Mouse (Mus musculus): ENCODE results near the gene Lmnb2. TPM values are rescaled to one million over a fixed set of nuclear protein-coding genes. Genes with fewer than 3 reads are reported as not detected.

Lmnb2 gene
- polyA plus RNA-seq, 1 experiment from 2014 or later: 11.0 TPM

DNA sequence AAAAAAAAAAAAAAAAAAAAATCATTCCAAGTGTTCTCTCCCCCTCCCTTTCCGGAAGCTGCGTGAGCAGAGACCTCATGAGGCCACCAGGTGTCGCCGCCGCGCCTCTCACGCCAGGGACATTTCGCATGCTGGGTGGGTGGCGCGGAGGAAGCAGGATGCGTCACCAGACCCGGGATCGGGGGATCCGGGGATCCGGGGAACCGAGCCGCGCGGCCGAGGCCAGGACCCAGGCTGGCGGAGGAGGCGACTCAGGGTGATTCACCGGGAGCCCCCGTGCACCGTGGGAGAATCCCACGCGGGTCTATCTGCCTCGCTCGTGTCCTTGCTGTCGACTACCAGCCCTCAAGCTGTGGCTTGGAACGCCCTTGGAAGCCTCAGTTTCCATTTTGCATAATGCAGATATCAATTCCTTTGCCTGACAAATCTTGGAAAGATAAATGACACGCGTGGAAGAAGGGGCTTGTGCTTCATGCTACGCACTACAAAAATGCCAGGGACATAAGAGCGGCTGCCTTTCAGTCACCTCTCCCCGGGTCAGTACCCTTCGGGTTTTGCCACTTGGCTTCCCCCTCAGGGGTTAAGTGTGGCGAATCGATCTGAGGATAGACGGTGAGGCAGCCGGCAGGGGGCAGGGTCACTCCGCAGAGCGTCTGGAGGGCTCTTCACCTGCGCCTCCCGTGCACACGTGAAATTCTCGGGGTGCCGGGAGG, 10.7 kb upstream of the Lmnb2 start:
- Histone ChIP-seq H3K36me3 (replicated peaks) (no peaks in the 10 kb centered on the region), H3K4me3 (replicated peaks) (peak overlapping the region; percentile 60), H3K9ac (peak overlapping the region; percentile 54), H3K27me3 (peaks cover 55% of the 10 kb centered on the region), H3K4me2 (peak overlapping the region; percentile 93), H3K4me1 (replicated peaks) (peaks cover 51% of the 10 kb centered on the region), H3K9me3 (replicated peaks) (no peaks in the 10 kb centered on the region), H3K27ac (replicated peaks) (peak overlapping the region; percentile 53; the same call in 1 of the 2 replicates)
- peak; percentile 23; the same call in 1 of the 2 replicates for ATAC-seq (ENCODE audit: insufficient read depth)
- under 1% methylated on average over 48 of the region's 48 CpGs for WGBS (ENCODE audit: insufficient replicate concordance)

GRCm38 (mm10) chr10:80925472-80925871, 7.4 kb upstream of the Lmnb2 start:
- WGBS (ENCODE audit: insufficient replicate concordance): 38% methylated on average over 3 of the region's 3 CpGs
- H3K27me3 ChIP-seq: peaks cover 43% of the 10 kb centered on the region
- H3K36me3 ChIP-seq (replicated peaks): no peaks in the 10 kb centered on the region
- no peaks in the 10 kb centered on the region for H3K9me3 ChIP-seq (replicated peaks)
- H3K27ac ChIP-seq (replicated peaks): no peak overlapping the region
- peaks cover 30% of the 10 kb centered on the region for H3K4me1 ChIP-seq (replicated peaks)
- no peak overlapping the region for H3K9ac ChIP-seq
- H3K4me2 ChIP-seq: no peak overlapping the region
- ATAC-seq (ENCODE audit: insufficient read depth): no peak
- no peak overlapping the region for H3K4me3 ChIP-seq (replicated peaks)

- 5% methylated on average over 16 of the region's 16 CpGs for WGBS (ENCODE audit: insufficient replicate concordance)
- Histone ChIP-seq H3K4me2 (peak overlapping the region; percentile 57), H3K36me3 (replicated peaks) (no peaks in the 10 kb centered on the region), H3K27ac (replicated peaks) (0 out of 2 replicates have a peak overlapping the region, but pooled peaks have one; percentile 14), H3K27me3 (peaks cover 54% of the 10 kb centered on the region), H3K9me3 (replicated peaks) (no peaks in the 10 kb centered on the region), H3K4me1 (replicated peaks) (peaks cover 28% of the 10 kb centered on the region), H3K9ac (no peak overlapping the region), H3K4me3 (replicated peaks) (peak overlapping the region; percentile 22; the same call in 1 of the 2 replicates)
- ATAC-seq (ENCODE audit: insufficient read depth): peak; percentile 11; the same call in 1 of the 2 replicates
Observed at GRCm38 (mm10) chr10:80921923-80922322, 3.9 kb upstream of the Lmnb2 start.

DNA sequence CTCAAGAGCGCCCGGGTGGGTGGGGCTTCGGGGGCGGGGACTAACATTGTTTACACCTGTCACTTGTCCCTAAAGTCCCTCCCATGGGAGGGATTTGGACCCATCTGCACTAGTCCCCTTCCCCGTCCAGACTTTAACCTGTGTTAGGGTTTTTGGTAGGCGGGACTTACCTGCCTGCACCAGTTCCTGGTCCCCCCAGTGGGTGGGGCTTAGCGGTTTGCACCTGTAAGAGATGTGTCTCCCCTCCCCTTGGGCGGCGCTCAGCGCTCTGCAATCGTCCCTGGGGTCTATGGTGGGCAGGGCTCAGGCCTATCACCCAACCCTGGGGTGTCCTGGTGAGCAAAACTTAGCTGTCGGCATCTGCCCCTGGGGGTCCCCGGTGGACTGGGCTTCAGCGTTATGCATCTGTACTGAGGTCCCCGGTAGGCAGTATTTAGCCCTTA, 688 bp downstream of the Lmnb2 start:
- Histone ChIP-seq H3K27ac (replicated peaks) (no peak overlapping the region), H3K36me3 (replicated peaks) (0 out of 2 replicates have a peak, but pooled peaks cover 7% of the 10 kb centered on the region), H3K27me3 (peaks cover 49% of the 10 kb centered on the region), H3K4me2 (peak overlapping the region; percentile 86), H3K9ac (peak overlapping the region; percentile 65), H3K9me3 (replicated peaks) (no peaks in the 10 kb centered on the region), H3K4me3 (replicated peaks) (peak overlapping the region; percentile 73), H3K4me1 (replicated peaks) (peaks cover 63% of the 10 kb centered on the region)
- ATAC-seq (ENCODE audit: insufficient read depth): peak; percentile 10; the same call in 1 of the 2 replicates
- WGBS (ENCODE audit: insufficient replicate concordance): under 1% methylated on average over 15 of the region's 15 CpGs

DNA sequence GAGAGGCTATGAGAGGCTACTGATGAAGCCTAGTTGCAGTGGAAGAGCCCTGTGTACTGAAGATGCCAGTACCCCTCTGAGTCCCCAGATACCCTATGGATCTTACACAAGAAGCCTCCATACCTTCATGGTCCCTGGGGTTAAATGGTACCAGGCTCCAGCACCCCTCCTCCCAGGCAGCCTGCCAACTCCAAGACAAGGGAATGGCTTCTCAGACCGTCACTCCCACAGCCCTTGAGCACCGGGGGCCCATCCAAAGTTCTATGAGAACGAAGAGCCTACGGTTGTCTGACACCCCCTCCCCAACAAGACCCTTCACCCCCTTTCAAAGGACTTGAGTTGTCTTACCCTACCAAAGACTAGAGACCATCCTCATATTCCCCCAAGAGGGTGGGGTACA, 2.3 kb downstream of the Lmnb2 start:
- 80% methylated on average over 4 of the region's 4 CpGs for WGBS (ENCODE audit: insufficient replicate concordance)
- no peak overlapping the region for H3K4me2 ChIP-seq
- H3K4me3 ChIP-seq (replicated peaks): no peak overlapping the region
- no peak for ATAC-seq (ENCODE audit: insufficient read depth)
- H3K9ac ChIP-seq: no peak overlapping the region
- peaks cover 34% of the 10 kb centered on the region for H3K27me3 ChIP-seq
- peaks cover 8% of the 10 kb centered on the region; the same call in 1 of the 2 replicates for H3K36me3 ChIP-seq (replicated peaks)
- H3K9me3 ChIP-seq (replicated peaks): no peaks in the 10 kb centered on the region
- peaks cover 57% of the 10 kb centered on the region for H3K4me1 ChIP-seq (replicated peaks)
- H3K27ac ChIP-seq (replicated peaks): no peak overlapping the region

GRCm38 (mm10) chr10:80915260-80915659, 2.8 kb downstream of the Lmnb2 start:
- peaks cover 13% of the 10 kb centered on the region; the same call in 1 of the 2 replicates for H3K36me3 ChIP-seq (replicated peaks)
- H3K4me3 ChIP-seq (replicated peaks): no peak overlapping the region
- H3K27ac ChIP-seq (replicated peaks): no peak overlapping the region; the same call in 1 of the 2 replicates
- whole genome bisulfite sequencing (ENCODE audit: insufficient replicate concordance): 25% methylated on average over 2 of the region's 2 CpGs
- peaks cover 57% of the 10 kb centered on the region for H3K4me1 ChIP-seq (replicated peaks)
- ATAC-seq (ENCODE audit: insufficient read depth): peak; percentile 20; the same call in 1 of the 2 replicates
- no peak overlapping the region for H3K9ac ChIP-seq
- no peak overlapping the region for H3K4me2 ChIP-seq
- peaks cover 31% of the 10 kb centered on the region for H3K27me3 ChIP-seq
- H3K9me3 ChIP-seq (replicated peaks): no peaks in the 10 kb centered on the region

DNA sequence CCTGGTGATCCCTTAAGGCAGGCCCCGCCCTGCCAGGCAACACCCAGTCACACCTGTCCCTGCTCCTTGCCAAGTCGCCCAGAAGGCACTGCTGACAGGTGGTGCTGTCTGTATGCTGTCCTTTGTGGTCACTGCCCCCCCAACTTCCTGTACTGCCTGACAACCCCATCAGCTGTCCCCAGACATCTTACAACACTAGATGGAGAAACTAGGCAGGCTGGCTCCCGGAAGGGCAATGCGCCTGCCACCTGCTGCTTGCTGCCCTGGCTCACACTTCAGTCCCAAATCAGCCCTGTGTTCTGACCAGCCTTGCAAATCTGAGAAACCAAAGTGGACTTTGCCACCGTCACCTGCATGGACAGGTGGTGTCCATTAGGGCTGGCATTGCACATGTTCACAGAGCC, 3.8 kb downstream of the Lmnb2 start:
- no peak overlapping the region for H3K9ac ChIP-seq
- H3K4me3 ChIP-seq (replicated peaks): no peak overlapping the region
- 72% methylated on average over 5 of the region's 5 CpGs for WGBS (ENCODE audit: insufficient replicate concordance)
- peaks cover 21% of the 10 kb centered on the region for H3K27me3 ChIP-seq
- H3K36me3 ChIP-seq (replicated peaks): peaks cover 23% of the 10 kb centered on the region
- H3K9me3 ChIP-seq (replicated peaks): no peaks in the 10 kb centered on the region
- peaks cover 57% of the 10 kb centered on the region for H3K4me1 ChIP-seq (replicated peaks)
- H3K27ac ChIP-seq (replicated peaks): no peak overlapping the region
- no peak for ATAC-seq (ENCODE audit: insufficient read depth)
- no peak overlapping the region for H3K4me2 ChIP-seq

DNA sequence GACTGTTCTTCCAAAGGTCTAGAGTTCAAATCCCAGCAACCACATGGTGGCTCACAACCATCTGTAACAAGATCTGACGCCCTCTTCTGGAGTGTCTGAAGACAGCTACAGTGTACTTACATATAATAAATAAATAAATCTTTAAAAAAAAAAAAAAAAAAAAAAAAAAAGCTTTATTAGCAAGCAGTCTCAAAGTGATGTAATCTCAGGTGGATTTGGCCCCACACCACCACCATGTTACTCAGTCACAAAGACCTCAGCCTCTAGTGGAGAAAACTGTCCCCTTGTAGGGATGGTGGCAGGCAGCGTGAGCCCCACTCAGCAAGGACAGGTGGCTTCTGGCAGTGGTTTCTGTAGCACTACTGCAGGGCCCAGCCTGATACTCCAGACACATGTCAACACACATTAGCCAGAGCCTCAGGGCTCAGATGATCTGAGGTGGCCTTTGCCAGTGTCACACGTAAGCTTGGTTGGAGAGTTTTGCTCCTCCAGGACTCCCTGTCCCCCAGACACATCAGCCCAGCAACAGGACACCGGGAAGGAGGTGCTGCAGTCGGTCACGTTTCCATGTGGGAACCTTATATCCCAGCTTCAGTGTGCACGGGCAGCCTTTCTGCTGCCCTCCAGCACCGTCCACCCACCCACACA, 4.6 kb downstream of the Lmnb2 start:
- WGBS (ENCODE audit: insufficient replicate concordance): 84% methylated on average over 7 of the region's 8 CpGs
- H3K9ac ChIP-seq: no peak overlapping the region

DNA sequence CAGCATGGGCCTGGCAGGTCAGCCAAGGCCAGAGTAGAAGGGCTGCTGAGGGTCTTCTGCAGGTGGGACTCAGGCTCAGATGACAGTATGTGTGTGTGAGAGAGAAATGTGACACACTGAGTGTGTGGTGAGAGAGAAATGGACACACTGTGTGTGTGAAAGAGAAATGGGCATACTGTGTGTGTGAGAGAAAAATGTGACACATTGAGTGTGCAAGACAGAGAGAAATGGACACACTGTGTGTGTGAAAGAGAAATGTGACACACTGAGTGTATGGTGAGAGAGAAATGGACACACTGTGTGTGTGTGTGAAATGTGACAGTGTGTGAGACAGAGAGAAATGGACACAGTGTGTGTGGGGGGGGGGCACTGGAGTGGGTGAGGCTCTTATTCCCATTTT, 6.2 kb downstream of the Lmnb2 start:
- H3K4me3 ChIP-seq (replicated peaks): no peak overlapping the region
- no peak overlapping the region for H3K27ac ChIP-seq (replicated peaks)
- ATAC-seq (ENCODE audit: insufficient read depth): no peak
- peaks cover 39% of the 10 kb centered on the region for H3K4me1 ChIP-seq (replicated peaks)
- no peaks in the 10 kb centered on the region for H3K27me3 ChIP-seq
- no peaks in the 10 kb centered on the region for H3K9me3 ChIP-seq (replicated peaks)
- H3K4me2 ChIP-seq: no peak overlapping the region
- no peak overlapping the region for H3K9ac ChIP-seq
- H3K36me3 ChIP-seq (replicated peaks): peaks cover 39% of the 10 kb centered on the region

More for the DNA sequence above, 4.6 kb downstream of the Lmnb2 start:
- Histone ChIP-seq H3K4me2 (no peak overlapping the region), H3K9me3 (replicated peaks) (no peaks in the 10 kb centered on the region), H3K27me3 (peaks cover 14% of the 10 kb centered on the region), H3K4me1 (replicated peaks) (peaks cover 55% of the 10 kb centered on the region), H3K27ac (replicated peaks) (no peak overlapping the region), H3K4me3 (replicated peaks) (no peak overlapping the region), H3K36me3 (replicated peaks) (peaks cover 30% of the 10 kb centered on the region)
- no peak for ATAC-seq (ENCODE audit: insufficient read depth)

GRCm38 (mm10) chr10:80911354-80911753, 6.7 kb downstream of the Lmnb2 start:
- Histone ChIP-seq H3K4me3 (replicated peaks) (no peak overlapping the region), H3K4me1 (replicated peaks) (peaks cover 34% of the 10 kb centered on the region), H3K36me3 (replicated peaks) (peaks cover 39% of the 10 kb centered on the region), H3K4me2 (no peak overlapping the region), H3K27me3 (no peaks in the 10 kb centered on the region), H3K9me3 (replicated peaks) (no peaks in the 10 kb centered on the region), H3K27ac (replicated peaks) (no peak overlapping the region), H3K9ac (no peak overlapping the region)
- ATAC-seq (ENCODE audit: insufficient read depth): no peak
- WGBS (ENCODE audit: insufficient replicate concordance): 72% methylated on average over 4 of the region's 4 CpGs

DNA sequence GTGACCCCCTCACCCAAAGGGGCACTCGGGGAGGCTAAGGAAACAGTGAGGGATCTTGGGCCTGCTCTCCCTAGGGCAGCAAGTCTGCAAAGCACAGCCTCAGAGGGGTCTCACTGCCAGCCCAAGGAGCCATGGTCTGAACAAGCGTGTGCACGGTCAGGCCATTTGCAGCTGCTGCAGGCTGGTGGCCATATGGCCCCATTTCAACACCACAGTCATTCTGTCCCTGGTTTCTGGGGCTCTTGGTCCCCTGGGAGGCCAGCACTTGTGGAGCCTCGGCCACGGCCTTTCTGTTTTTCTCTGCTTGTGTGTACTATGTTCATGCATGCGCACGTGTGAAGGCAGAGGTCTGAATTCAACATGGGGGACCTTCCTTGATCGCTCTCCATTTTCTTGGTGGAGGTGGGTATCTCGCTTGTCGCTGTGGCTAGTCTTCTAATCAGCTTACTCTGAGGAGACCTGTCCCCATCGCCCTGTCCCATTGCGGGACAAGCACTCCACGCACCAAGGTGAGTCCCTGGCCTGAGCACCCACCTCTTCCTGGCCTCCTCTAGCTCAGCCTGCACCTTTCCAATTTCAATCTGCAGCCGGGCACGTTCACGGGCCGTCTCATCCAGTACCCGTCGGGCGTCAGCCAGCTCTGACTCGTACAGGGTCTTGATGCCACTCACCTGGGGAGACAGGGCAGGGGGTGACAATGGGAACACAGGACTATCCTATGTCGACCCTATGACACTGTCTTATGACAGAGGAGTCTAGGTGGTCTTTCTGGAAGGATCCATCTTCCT, 8.5 kb downstream of the Lmnb2 start:
- Histone ChIP-seq H3K9ac (no peak overlapping the region), H3K27me3 (no peaks in the 10 kb centered on the region), H3K4me1 (replicated peaks) (peaks cover 16% of the 10 kb centered on the region), H3K4me2 (no peak overlapping the region), H3K27ac (replicated peaks) (no peak overlapping the region), H3K9me3 (replicated peaks) (no peaks in the 10 kb centered on the region), H3K36me3 (replicated peaks) (peaks cover 51% of the 10 kb centered on the region), H3K4me3 (replicated peaks) (no peak overlapping the region)
- ATAC-seq (ENCODE audit: insufficient read depth): no peak
- WGBS (ENCODE audit: insufficient replicate concordance): 83% methylated on average over 22 of the region's 22 CpGs
